Mouse (Mus musculus) heart, adult 2 months (tissue): Measurements from ENCODE around the gene Kcnk13.

Experiments
- CTCF ChIP-seq: fragments of 200-600 bp; IDR thresholded peaks from 2 replicates; pipeline ENCODE4 v1.8.1; 2022; ENCODE audit warnings: antibody characterized with exemption, mild to moderate bottlenecking, moderate library complexity
- EP300 ChIP-seq: fragments of 200-500 bp; IDR thresholded peaks from 2 replicates; pipeline ENCODE4 v1.6.1; 2011; ENCODE audit warnings: low read depth, low read length, control low read depth; ENCODE audit not compliant: insufficient read depth
- POLR2A ChIP-seq: fragments of 200-500 bp; IDR thresholded peaks from 2 replicates; pipeline ENCODE4 v1.6.1; 2011; ENCODE audit warnings: mild to moderate bottlenecking, low read depth, low read length, control low read depth; ENCODE audit not compliant: insufficient read depth

DNA sequence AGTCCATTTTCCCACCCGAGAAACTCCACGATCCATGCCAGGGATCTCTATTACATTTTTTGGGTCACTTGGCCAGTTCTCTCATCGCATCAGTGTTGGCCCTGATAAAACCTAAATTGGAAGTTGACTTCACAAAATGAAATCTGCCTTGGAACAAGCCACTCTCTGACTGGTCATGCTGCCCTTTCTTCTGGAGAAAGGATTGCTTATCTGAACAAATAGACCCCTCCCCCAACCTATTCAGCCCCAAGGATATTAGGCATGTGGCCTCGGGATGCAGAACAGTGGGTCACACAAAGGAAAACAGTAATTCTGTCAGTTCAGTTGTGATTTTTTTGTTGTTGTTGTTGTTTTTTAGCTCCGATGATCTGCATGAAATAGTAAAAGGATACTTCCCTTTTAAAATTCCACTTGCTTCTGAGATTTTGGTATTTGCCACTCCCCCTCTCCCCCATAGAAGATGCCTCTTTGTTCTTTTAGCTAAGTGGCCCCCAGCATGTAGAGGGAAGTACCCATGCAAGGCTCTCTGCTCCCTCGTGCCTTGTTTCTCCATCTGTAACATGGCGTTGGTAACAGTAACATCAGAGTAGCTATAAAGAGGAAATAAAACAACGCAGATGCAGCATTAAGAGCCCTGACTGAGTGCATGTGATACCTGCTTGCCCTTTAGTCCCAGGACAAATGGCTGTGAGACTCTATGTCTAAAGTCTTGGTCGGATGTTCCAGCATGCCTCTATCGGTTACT lies 29.0 kb downstream of the Kcnk13 start:
- no peak for TF ChIP-seq CTCF
- TF ChIP-seq POLR2A = no peak
- no peak for TF ChIP-seq EP300
